Mouse (Mus musculus) MEL (cell line): ENCODE data around the gene Has1.

Experiments used
- CTCF ChIP-seq, 3 experiments: IDR thresholded peaks in 2 of 3; conservative IDR thresholded peaks in 1 of 3; 2 replicates each; pipeline ENCODE4 v1.5.1; 2011 to 2012; ENCODE audit warnings: low read length in 3 of 3, low read depth in 2 of 3, mild to moderate bottlenecking in 2 of 3, improper control_type of control experiment in 1 of 3, inconsistent platforms in 1 of 3, mixed read lengths in 1 of 3, moderate library complexity in 1 of 3; ENCODE audit not compliant: control insufficient read depth in 1 of 3, insufficient read depth in 1 of 3, poor library complexity in 1 of 3, severe bottlenecking in 1 of 3
- EP300 ChIP-seq, 2 experiments: IDR thresholded peaks; 2 replicates each; pipeline ENCODE4 v1.6.1; 2011; ENCODE audit warnings: improper control_type of control experiment in 2 of 2, low read length in 2 of 2, low read depth in 1 of 2, mild to moderate bottlenecking in 1 of 2
- GABPA ChIP-seq: IDR thresholded peaks from 2 replicates; pipeline ENCODE4 v1.6.1; 2012; ENCODE audit warnings: low read depth, mild to moderate bottlenecking, inconsistent platforms, low read length, improper control_type of control experiment, moderate library complexity
- GATA1 ChIP-seq: IDR thresholded peaks from 2 replicates; pipeline ENCODE4 v1.6.1; 2011; ENCODE audit warnings: low read depth, low read length, improper control_type of control experiment
- HCFC1 ChIP-seq: IDR thresholded peaks from 2 replicates; pipeline ENCODE4 v1.6.1; 2012; ENCODE audit warnings: low read depth, mild to moderate bottlenecking, inconsistent platforms, low read length, improper control_type of control experiment, moderate library complexity
- KAT2A ChIP-seq: conservative IDR thresholded peaks from 2 replicates; pipeline ENCODE4 v1.6.1; 2012; ENCODE audit warnings: low read depth, low read length, improper control_type of control experiment, inconsistent platforms
- MAFK ChIP-seq: IDR thresholded peaks from 2 replicates; pipeline ENCODE4 v1.6.1; 2011; ENCODE audit warnings: low read depth, mild to moderate bottlenecking, low read length, improper control_type of control experiment, borderline replicate concordance
- MAZ ChIP-seq: IDR thresholded peaks from 2 replicates; pipeline ENCODE4 v1.6.1; 2012; ENCODE audit warnings: low read depth, mild to moderate bottlenecking, inconsistent platforms, low read length, improper control_type of control experiment
- POLR2A ChIP-seq, 2 experiments: IDR thresholded peaks; 2 replicates each; pipeline ENCODE4 v1.6.1; 2011 to 2012; ENCODE audit warnings: low read length in 2 of 2, mild to moderate bottlenecking in 2 of 2, control low read depth in 1 of 2, improper control_type of control experiment in 1 of 2, low read depth in 1 of 2, moderate library complexity in 1 of 2; ENCODE audit not compliant: control insufficient read depth in 1 of 2, insufficient read depth in 1 of 2, poor library complexity in 1 of 2
- RAD21 ChIP-seq: IDR thresholded peaks from 2 replicates; pipeline ENCODE4 v1.6.1; 2011; ENCODE audit warnings: mild to moderate bottlenecking, low read depth, low read length, improper control_type of control experiment
- SIN3A ChIP-seq: IDR thresholded peaks from 2 replicates; pipeline ENCODE4 v1.6.1; 2012; ENCODE audit warnings: low read length, improper control_type of control experiment, inconsistent platforms
- USF1 ChIP-seq: IDR thresholded peaks from 2 replicates; pipeline ENCODE4 v1.6.1; 2014; ENCODE audit warnings: low read depth, mild to moderate bottlenecking, inconsistent platforms, low read length, improper control_type of control experiment, moderate library complexity

- no peak for TF ChIP-seq POLR2A (IDR thresholded peaks at IDR 0.05; ENCODE audit: control insufficient read depth in 1 of 2, insufficient read depth in 1 of 2, low read depth in 1 of 2, low read length in 2 of 2, poor library complexity in 1 of 2)
- no peak for TF ChIP-seq USF1
- no peak for TF ChIP-seq MAFK
- TF ChIP-seq GATA1, result no peak
- TF ChIP-seq RAD21, result no peak
- no peak for TF ChIP-seq GABPA
- no peak for TF ChIP-seq KAT2A
- TF ChIP-seq MAZ, result no peak
- no peak for TF ChIP-seq EP300 (IDR thresholded peaks at IDR 0.05; ENCODE audit: low read depth in 1 of 2, low read length in 2 of 2)
- no peak for TF ChIP-seq HCFC1
- TF ChIP-seq SIN3A, result no peak
- TF ChIP-seq CTCF (IDR thresholded peaks at IDR 0.05 in 2 of 3, conservative IDR thresholded peaks at IDR 0.05 in 1 of 3; ENCODE audit: control insufficient read depth in 1 of 3, insufficient read depth in 1 of 3, low read depth in 2 of 3, low read length in 3 of 3, poor library complexity in 1 of 3, severe bottlenecking in 1 of 3), result no peak
These were observed 18.9 kb downstream of the Has1 start for GRCm38 (mm10) chr17:17836101-17836500.
